Mouse (Mus musculus) olfactory bulb, adult 2 months (tissue): Measurements from ENCODE around the gene Ccdc12.

Experiments
- CTCF ChIP-seq: fragments of 200-500 bp; IDR thresholded peaks from 2 replicates; pipeline ENCODE4 v1.5.1; 2012; ENCODE audit warnings: low read depth, mild to moderate bottlenecking, low read length, moderate library complexity; ENCODE audit not compliant: insufficient read depth
- POLR2A ChIP-seq: fragments of 200-500 bp; IDR thresholded peaks from 2 replicates; pipeline ENCODE4 v1.6.1; 2012; ENCODE audit warnings: mild to moderate bottlenecking, low read depth, low read length, moderate library complexity; ENCODE audit not compliant: insufficient read depth

GRCm38 (mm10) chr9:110666374-110666773 lies 10.1 kb downstream of the Ccdc12 start:
- TF ChIP-seq CTCF: no peak
- no peak for TF ChIP-seq POLR2A
